Mouse (Mus musculus): ENCODE measurements around the gene Brwd1. TPM values are rescaled to one million over a fixed set of nuclear protein-coding genes. Genes with fewer than 3 reads are reported as not detected.
"Not testable (repeated sequence)": the region's sequence is repeated elsewhere in the genome, so short reads cannot be mapped to it uniquely, and the experiment has no call there.

Gene Brwd1
- total RNA-seq, 4 experiments from 2014 or later = 128 to 157 (median 145) TPM

DNA sequence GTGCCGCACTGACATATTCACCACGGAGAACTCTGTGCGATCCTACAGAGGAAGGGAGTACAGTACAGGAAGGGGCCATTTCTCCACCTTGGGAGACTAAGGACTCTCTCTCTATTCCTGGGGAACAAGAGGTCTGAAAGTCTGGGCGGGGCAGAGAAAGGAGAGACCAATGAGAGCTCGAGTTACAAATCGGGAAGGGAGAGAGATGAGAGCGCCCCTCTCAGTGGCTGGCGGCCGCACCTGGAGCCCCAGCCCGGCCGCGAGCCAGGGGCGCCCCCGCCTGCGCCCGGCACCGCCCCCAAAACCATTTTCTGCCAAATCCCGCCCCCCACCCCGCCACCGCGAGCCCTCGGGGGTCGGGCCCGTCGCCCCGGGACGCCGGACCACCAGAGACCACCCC lies 995 bp downstream of the Brwd1 start:
- peak; percentile 82 to 92 for DNase-seq (ENCODE audit: low spot score in 2 of 2)

DNA sequence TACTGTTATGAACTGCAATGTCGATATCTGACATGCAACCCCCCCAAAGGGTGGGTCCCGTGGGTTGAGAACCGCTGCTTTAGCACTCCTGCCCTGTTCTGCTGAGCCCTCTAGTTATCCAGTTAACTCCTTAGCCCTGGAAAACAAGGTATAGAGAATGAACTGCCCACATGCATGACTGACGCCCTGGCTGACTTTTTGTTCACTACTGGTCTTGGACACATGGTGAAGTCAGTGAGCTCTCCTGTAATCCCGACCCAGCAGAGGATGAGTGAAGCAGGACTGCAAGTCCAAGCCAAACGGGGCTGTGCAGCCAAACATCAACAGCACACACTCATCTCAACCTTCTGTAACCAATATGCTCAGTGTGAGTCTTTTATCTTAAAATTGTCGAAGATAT lies 1.8 kb downstream of the Brwd1 start:
- DNase-seq (ENCODE audit: low spot score in 2 of 2) = no peak

GRCm38 (mm10) chr16:96068364-96068763 lies 14.0 kb downstream of the Brwd1 start:
- no peak for DNase-seq (ENCODE audit: low spot score in 2 of 2)

GRCm38 (mm10) chr16:96066174-96066573 lies 16.2 kb downstream of the Brwd1 start:
- no peak for DNase-seq (ENCODE audit: low spot score in 2 of 2)

GRCm38 (mm10) chr16:96064649-96065048 lies 17.7 kb downstream of the Brwd1 start:
- DNase-seq (ENCODE audit: low spot score in 2 of 2) = no peak

DNA sequence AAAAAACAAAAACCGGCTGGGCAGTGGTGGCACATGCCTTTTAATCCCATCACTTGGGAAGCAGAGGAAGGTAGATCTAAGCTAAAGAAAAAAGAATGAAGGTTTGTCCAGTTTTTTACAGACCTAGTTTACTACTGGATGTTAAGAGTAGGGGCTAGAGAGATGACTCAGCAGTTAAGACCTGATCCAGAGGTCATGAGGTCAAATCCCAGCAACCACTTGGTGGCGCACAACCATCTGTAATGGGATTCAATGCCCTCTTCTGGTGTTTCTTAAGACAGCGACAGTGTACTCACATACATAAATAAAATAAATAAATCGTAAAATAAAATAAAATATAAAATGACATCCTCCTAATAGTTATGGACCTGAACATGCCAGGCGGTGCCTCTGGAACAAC lies 38.2 kb downstream of the Brwd1 start:
- no peak for DNase-seq (ENCODE audit: low spot score in 2 of 2)

DNA sequence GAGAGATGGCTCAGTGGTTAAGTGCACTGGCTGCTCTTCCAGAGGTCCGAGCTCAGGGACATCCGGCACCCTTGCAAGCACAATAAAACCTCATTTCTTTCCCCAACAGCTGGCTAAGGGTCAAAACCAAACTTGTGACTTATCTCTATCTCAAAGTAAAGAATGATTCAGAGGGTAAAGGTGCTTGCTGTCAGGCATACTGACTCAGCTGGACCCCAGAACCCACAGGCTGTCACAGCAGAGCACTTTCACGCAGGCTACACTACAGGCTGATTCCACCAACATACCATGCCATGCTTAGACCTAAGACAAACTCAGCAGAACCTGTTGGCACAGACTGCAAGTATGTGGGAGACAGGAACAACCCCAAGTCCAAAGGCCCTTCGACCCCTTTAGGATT lies 41.6 kb downstream of the Brwd1 start:
- DNase-seq (ENCODE audit: low spot score in 2 of 2) = no peak

DNA sequence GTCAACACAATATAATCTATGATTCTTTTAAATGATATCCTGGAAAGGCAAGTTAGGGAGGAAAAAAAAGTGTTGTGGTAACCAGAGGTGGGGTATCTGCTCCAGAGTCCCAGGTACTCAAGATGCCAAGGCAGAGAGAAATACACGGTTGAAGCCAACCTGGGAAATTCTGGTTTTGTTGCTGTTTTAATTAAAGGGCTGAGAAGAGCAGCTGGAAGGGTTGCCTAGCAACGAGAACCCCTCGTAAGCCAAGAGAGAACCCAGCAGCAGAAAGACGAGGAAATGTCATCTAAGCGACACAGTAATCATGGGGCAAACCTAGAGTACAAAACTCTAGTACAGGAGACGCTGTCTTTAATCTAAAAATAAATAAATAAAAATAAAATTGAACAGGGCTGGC lies 42.8 kb downstream of the Brwd1 start:
- peak in 1 of 2 experiments; percentile 14 for DNase-seq (ENCODE audit: low spot score in 2 of 2)

- DNase-seq (ENCODE audit: low spot score in 2 of 2) = peak; percentile 14 to 20
These were observed 47.9 kb downstream of the Brwd1 start for GRCm38 (mm10) chr16:96034473-96034872.

DNA sequence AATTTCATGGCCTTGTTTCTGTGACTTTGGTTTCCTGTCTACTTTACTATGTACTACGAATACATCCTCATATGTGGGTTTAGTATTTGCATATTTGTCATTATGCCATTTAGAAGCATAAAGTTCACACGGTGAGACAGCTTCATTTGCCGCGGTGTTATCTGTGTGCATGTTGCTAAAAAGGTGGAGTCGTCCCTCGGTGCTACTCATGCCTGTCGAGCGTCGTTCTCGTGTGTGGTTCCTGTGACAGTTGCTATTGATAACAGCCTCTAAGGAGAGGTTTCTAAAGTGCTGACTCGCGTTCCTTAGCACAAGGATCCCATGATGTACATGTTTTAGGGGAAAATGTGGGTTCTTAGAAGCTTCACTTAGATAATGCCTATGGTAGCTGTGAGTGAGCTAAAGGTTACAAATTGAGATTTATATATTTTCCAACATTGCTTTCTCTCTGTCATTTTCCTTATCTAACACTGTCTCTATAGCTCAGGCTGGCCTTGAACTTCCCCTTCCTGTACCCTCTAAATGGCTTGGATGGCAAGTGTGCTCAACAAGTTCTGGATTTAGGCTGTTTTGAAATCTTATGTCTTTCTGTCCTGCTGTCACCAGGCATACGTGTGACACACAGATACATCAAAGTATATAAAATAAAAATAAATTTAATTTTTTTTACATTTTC lies 49.8 kb downstream of the Brwd1 start:
- DNase-seq (ENCODE audit: low spot score in 2 of 2) = no peak

DNA sequence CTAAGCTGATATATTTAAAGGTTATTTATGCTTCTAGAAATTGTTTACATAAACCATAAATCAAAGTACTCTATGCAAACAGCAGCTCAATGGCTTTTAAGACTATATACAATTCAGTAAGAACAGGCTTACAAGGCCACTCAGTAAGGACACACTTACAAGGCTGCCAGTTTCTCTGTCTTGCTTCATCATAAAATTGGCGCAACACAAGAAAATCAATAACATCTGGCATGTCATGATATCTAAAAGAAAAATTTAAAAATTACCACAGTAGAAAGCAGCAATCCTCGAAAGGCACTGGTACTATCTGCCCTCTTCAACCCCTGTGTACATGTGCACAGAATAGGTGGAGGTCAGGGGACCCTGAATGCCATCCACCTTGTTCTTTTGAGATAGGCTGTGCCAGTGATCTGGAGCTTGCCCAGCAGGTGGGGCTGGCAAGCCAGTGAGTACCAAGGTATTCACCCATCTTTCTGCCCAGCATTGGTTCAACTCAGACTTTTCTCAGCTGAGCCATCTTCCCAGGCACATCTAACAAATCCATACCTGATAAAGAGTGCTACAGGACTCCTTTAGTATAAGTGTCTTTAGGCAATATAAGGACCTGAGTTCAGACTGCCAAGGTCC lies 51.7 kb downstream of the Brwd1 start:
- no peak for DNase-seq (ENCODE audit: low spot score in 2 of 2)

DNA sequence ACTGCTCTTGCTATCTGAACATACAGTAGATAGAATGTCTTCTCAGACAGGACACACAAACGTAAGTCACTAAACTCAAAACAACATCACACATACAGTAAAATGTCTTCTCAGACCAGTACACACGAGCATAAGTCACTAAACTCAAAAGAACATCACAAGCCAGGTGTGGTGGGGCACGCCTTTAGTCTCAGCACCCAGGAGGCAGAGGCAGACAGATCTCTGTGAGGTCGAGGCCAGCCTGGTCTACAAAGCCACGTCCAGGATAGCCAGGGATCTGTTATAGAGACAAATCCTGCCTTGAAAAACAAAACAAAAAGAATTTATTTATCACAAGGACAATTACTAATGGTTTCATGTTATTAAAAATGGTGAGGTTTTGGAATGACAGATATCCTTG lies 56.1 kb downstream of the Brwd1 start:
- DNase-seq (ENCODE audit: low spot score in 2 of 2) = no peak

DNA sequence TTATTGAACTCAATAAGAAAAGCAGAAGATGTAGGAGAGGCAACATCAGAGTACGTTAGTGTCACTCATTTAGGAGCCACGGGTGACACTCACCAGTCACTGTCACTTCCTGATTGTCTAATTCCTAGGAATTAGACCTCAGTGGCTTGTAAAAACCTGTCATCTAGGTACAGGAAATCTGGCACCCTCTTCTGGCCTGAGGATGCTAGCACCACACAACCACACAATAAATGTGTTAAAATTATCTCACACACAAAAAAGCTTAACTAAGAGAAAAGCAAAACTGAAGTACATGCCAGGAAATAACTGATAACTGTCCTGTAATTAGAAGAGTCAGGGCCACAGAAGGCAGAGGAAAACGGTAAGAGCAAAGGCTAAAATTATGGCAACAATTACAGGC lies 57.1 kb downstream of the Brwd1 start:
- DNase-seq (ENCODE audit: low spot score in 2 of 2) = no peak

- no peak for DNase-seq (ENCODE audit: low spot score in 2 of 2)
These were observed 61.3 kb downstream of the Brwd1 start for GRCm38 (mm10) chr16:96021045-96021444.

DNA sequence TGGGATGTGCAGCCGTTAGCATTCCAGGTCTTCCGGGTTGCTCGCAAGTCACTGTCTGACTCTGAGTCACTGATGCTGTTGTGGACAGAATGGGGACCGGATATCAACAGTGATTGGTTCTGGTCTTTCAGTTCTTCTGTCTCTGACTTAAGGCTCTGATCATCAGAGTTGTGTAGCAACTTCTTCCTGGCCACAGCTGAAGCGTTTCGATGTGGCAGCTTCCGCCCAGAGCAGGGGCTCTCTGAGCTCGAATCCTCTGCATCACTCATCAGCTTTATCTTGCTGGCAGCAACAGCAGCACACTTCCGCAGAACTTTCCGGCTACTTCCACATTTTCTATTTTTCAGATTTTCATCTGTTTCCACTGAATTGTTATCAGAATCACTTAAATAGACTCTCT lies 73.2 kb downstream of the Brwd1 start:
- DNase-seq (ENCODE audit: low spot score in 2 of 2) = not testable (repeated sequence)

- not testable (repeated sequence) for DNase-seq (ENCODE audit: low spot score in 2 of 2)
These were observed 78.0 kb downstream of the Brwd1 start for GRCm38 (mm10) chr16:96004278-96004677.

- DNase-seq (ENCODE audit: low spot score in 2 of 2) = no peak
These were observed 83.0 kb downstream of the Brwd1 start for GRCm38 (mm10) chr16:95999291-95999690.

DNA sequence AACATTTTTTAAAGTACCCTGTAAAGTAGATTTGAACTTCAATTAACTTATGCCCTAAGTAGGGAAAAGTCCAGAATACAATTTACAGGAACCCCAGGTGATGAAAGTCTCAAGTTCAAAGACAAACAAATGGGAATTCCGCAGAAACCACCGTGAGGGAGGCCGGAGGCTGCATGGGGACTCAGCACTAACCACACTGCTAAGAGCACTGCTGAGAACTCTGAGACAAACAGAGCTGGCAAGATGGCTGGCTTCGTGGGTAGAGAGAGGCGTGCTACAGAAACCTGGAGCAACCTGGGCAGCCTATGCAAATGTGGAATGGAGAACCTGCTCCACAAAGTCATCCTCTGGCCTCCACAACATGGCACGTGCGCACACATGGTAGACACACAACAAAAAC lies 86.2 kb downstream of the Brwd1 start:
- no peak for DNase-seq (ENCODE audit: low spot score in 2 of 2)

- DNase-seq (ENCODE audit: low spot score in 2 of 2) = peak; percentile 26 to 33
These were observed 87.8 kb downstream of the Brwd1 start for GRCm38 (mm10) chr16:95994576-95994975.

DNA sequence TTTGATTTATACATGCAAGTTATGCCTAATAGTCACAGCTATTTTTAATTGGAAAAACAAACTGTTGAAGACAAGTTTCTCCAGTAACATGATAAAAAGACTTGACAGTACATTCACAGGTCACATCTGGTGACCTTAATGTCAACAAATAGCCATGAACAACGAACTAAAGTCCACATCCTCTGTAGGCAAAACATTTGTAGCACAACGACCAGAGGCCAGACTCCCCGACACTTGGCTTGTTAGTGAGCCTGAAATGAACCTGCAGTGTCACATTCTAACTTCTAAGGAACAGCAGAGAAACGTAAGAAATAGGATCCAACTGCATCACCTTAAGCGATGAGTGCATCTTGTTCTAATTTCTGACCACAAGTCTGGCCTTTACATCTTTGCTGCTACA lies 89.7 kb downstream of the Brwd1 start:
- no peak for DNase-seq (ENCODE audit: low spot score in 2 of 2)

DNA sequence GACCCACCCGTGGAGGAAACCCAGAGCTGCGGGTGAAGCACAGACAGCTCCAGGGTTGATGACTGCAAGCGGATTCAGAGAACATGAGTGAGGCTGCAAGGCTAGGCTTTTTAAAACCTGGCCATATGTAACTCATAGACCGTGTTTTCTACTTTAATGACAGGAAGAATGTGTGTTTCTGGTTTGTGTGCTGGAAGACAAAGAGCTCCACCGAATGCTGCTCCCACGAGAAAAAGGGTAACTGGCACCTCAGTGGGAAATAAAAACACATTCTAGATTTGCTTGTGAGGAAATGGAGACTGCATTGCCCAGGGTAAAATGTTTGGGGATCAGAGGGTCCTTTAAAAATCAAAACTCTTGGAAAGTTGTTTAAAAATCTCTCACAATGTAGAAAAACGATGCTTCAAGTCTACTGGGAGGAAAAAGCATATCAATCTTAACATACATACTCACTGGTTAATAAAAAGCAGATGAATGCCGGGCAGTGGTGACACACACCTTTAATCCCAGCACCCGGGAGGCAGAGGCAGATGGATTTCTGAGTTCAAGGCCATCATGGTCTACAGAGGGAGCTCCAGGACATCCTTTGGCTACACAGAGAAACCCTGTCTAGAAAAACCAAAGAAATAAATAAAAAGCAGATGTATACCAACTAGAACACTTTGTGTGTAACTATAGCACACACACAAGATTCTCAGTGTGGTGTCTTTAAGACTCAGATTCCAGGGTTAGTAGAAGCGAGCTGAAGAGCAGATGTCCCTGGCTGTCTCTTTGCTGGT lies 91.0 kb downstream of the Brwd1 start:
- no peak for DNase-seq (ENCODE audit: low spot score in 2 of 2)

DNA sequence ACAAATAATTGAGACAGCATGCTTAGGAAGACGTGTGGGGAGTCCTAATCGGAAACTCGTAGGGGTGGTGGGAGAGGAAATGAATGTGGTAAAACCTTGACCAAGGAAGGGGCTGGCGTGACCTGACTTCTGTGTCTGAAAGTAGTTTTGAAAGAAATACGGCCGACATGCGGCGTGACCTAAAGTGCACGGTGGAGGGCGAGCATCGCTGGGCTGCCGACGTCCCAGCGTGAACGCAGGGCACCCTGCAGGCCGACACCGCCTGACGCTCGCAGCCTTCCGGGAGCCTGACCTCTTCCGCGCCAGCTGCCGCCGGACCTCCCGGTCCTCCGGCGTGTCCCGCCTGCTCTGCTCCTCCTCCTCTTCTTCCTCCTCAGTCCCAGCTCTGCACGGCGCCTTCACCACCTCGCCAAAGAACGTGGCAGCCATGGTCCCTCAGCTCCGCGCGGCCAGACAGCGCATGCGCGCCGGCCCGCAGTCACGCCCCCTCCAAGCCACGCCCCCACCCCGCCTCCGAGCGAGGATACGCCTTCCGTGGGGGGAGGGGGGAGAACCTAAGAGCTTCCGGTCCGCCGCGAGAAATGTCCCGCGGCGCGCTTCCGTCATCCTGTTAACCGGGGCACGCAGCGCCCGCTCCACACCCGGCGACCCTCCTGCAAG lies 91.7 kb downstream of the Brwd1 start, which contains the start of gene Psmg1:
Gene Psmg1 (minus strand): TSS at position 499 of the 660 bp plus-strand sequence.
- peak; percentile 91 to 97 for DNase-seq (ENCODE audit: low spot score in 2 of 2)
